Mouse (Mus musculus) cerebellum, postnatal 14 days (tissue): Measurements from ENCODE around the gene Gm7361.
A peak's percentile ranks its signal among the peaks of the same experiment; 100 is the strongest.
"Not testable (repeated sequence)": the region's sequence is repeated elsewhere in the genome, so short reads cannot be mapped to it uniquely, and the experiment has no call there.

Source experiments
- DNase-seq, 2 experiments: peaks; one replicate each; pipeline ENCODE4 v3.0.0; 2021; ENCODE audit warnings: mixed read lengths in 2 of 2

The Gm7361 gene

GRCm38 (mm10) chr5:26257391-26257790, at the start of gene Gm7361:
Gene Gm7361, plus strand, starts transcription at chr5:26257691.
- not testable (repeated sequence) for DNase-seq

DNA sequence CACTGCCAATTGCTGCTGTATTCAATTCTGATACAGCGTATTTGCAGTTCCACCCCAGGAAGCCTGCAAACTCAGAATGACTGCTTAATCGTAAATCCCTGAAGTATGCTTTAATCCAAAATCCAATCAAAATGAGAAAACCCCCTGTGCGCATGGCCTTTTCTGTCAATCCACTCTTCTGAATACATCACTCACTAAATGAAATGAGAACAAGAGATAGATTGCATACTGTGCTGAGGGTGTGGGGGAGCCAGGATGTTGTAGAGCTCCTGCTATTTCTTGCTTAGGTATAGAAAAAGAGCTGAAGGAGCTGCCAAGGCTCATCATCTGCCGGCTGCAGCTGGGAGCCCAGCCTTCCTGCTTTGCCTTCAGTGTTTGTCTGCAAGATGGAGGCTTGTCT, 46.5 kb upstream of the Gm7361 start:
- DNase-seq = no peak

- no peak for DNase-seq
These were observed 35.4 kb upstream of the Gm7361 start for GRCm38 (mm10) chr5:26222076-26222475.

DNA sequence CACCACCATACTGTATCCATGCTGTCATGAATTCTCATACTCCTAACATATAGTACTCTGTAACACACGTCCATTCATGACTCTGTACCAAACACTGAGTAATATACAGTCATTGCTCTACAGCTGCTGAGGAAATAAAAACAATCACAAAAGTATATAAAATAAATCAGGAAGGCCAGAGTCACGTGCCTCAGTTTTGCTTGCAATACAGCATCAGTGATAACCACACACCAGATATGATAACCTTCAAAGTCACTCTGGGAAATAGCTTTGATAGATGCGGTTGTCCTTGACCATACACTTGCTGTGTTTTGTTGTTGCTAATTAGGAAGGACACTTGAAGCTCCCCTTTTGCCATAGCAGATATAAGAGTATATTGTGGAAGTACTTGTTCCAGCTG, 9.2 kb downstream of the Gm7361 start:
- not testable (repeated sequence) for DNase-seq

GRCm38 (mm10) chr5:26280361-26280760, 22.9 kb downstream of the Gm7361 start:
- DNase-seq = no peak

GRCm38 (mm10) chr5:26281717-26282116, 24.2 kb downstream of the Gm7361 start:
- no peak for DNase-seq

GRCm38 (mm10) chr5:26282282-26282681, 24.8 kb downstream of the Gm7361 start:
- peak; percentile 93 to 94 for DNase-seq

- DNase-seq = no peak
These were observed 25.9 kb downstream of the Gm7361 start for GRCm38 (mm10) chr5:26283399-26283798.

DNA sequence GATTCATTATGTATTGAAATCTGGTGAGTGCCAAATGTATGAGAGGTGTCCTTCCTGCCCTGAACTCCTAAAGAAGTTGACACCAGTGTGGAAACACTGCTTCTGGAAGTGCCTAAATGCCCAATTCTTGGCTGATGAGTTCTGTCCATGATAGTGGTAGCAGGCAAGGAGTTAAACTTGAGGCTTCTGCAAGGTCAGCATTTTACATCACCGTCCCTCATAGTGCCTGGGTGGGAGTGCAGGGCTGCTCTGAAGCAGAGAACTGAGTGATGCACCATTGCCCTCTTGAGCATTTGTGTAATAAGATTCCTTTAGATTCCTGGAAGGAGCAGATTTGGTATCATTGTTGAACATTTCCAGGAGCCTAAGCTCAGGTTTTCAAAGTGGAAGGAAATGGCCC, 34.1 kb downstream of the Gm7361 start:
- DNase-seq = no peak

DNA sequence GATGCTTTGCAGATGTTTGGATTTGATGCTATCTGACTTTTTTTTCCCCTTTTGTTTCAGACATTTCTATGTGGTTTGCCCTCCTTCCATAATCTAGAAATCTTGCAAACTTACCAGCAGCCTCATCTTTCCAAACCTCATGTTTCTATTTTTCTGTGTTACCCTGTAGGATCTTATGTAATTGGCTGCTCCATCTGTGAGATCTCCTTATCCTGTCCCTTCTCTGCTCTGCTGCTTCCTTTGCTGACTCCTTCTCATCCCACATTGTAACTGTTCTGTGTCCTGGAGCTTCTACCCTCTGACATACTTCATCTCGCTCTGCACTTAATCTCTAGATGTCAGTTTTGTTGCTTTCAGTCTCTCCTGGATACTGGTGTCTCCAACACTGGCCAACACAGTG, 35.8 kb downstream of the Gm7361 start:
- no peak for DNase-seq
